Mouse (Mus musculus): ENCODE data around the gene Ms4a3. TPM values are rescaled to one million over a fixed set of nuclear protein-coding genes. Genes with fewer than 3 reads are reported as not detected.

Gene Ms4a3
- polyA plus RNA-seq, 1 experiment from 2014 or later: 1.4 TPM

- no peaks in the 10 kb centered on the region for H3K27me3 ChIP-seq (ENCODE audit: control insufficient read depth, insufficient read depth, low read length)
- WGBS: 6% methylated on average over 1 of the region's 1 CpGs
- H3K9ac ChIP-seq (ENCODE audit: low read length): no peak overlapping the region
- no peaks in the 10 kb centered on the region for H3K4me1 ChIP-seq (ENCODE audit: control insufficient read depth, insufficient read depth, low read length)
- H3K27ac ChIP-seq (ENCODE audit: low read length): no peak overlapping the region
- no peaks in the 10 kb centered on the region for H3K9me3 ChIP-seq (replicated peaks; ENCODE audit: control insufficient read depth, low read length)
- no peaks in the 10 kb centered on the region for H3K36me3 ChIP-seq (ENCODE audit: control insufficient read depth, insufficient read depth, low read length)
- no peak overlapping the region for H3K4me2 ChIP-seq (ENCODE audit: low read depth, low read length)
- H3K4me3 ChIP-seq (replicated peaks; ENCODE audit: low read length): no peak overlapping the region
- ATAC-seq (ENCODE audit: insufficient read depth, low FRiP score): no peak
Measured at GRCm38 (mm10) chr19:11608172-11608571, 32.5 kb downstream of the Ms4a3 start.

DNA sequence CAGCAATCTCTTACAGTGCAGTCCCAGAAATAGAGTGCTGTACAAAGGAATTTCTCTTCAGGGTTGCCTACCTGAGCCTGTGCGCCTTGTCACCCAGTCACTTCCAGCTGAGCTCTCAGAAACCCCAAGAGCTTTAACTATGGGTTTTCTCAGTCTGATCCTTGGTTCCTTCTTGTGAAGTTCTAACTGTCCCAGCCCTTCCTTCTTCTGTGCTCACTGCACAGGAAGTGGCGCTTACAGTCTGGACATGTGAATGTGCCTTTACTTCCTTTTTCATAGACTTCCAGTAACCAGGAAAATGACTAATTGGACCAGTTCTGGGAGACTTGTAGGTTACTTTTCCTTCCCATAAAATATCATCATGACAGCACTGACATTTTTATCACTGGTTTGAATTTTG lies 36.0 kb downstream of the Ms4a3 start, which contains the start of gene Ms4a6d:
Ms4a6d (minus strand) TSS at position 247 of the 400 bp plus-strand sequence.
- ATAC-seq (ENCODE audit: insufficient read depth, low FRiP score): no peak
- H3K36me3 ChIP-seq (ENCODE audit: control insufficient read depth, insufficient read depth, low read length): no peaks in the 10 kb centered on the region
- WGBS: 77% methylated on average over 2 of the region's 2 CpGs
- H3K27me3 ChIP-seq (ENCODE audit: control insufficient read depth, insufficient read depth, low read length): no peaks in the 10 kb centered on the region
- H3K9ac ChIP-seq (ENCODE audit: low read length): no peak within 1 kb of the TSS
- no peaks in the 10 kb centered on the region for H3K4me1 ChIP-seq (ENCODE audit: control insufficient read depth, insufficient read depth, low read length)
- H3K4me3 ChIP-seq (replicated peaks; ENCODE audit: low read length): no peak within 1 kb of the TSS
- H3K27ac ChIP-seq (ENCODE audit: low read length): no peak within 1 kb of the TSS
- H3K4me2 ChIP-seq (ENCODE audit: low read depth, low read length): no peak within 1 kb of the TSS
- H3K9me3 ChIP-seq (replicated peaks; ENCODE audit: control insufficient read depth, low read length): no peaks in the 10 kb centered on the region

GRCm38 (mm10) chr19:11602026-11602425 lies 38.6 kb downstream of the Ms4a3 start:
- Histone ChIP-seq H3K9me3 (replicated peaks; ENCODE audit: control insufficient read depth, low read length) (no peaks in the 10 kb centered on the region), H3K9ac (ENCODE audit: low read length) (no peak overlapping the region), H3K4me2 (ENCODE audit: low read depth, low read length) (no peak overlapping the region), H3K27ac (ENCODE audit: low read length) (no peak overlapping the region), H3K4me3 (replicated peaks; ENCODE audit: low read length) (no peak overlapping the region), H3K4me1 (ENCODE audit: control insufficient read depth, insufficient read depth, low read length) (no peaks in the 10 kb centered on the region), H3K36me3 (ENCODE audit: control insufficient read depth, insufficient read depth, low read length) (no peaks in the 10 kb centered on the region), H3K27me3 (ENCODE audit: control insufficient read depth, insufficient read depth, low read length) (no peaks in the 10 kb centered on the region)
- no peak for ATAC-seq (ENCODE audit: insufficient read depth, low FRiP score)
- 82% methylated on average over 2 of the region's 2 CpGs for WGBS

DNA sequence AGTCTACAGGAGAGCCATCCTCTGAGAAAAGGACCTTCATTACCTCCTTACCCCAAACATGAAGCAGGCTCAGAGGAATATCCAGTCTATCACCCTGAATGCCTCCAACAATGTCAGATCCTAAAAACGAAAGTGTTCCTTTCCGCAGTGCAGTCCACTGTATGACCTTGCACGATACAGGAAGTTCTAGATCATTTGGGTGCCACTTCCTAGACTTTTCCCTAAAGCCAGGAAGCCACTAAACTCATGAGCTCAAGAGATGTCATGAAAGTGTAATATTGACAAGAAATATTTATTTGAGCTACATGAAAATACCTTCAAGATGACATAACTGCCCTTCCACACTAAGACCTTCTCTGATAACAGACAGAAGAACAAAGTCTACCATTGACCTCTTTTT lies 39.3 kb downstream of the Ms4a3 start:
- Histone ChIP-seq H3K27me3 (ENCODE audit: control insufficient read depth, insufficient read depth, low read length) (no peaks in the 10 kb centered on the region), H3K4me1 (ENCODE audit: control insufficient read depth, insufficient read depth, low read length) (no peaks in the 10 kb centered on the region), H3K4me3 (replicated peaks; ENCODE audit: low read length) (no peak overlapping the region), H3K36me3 (ENCODE audit: control insufficient read depth, insufficient read depth, low read length) (no peaks in the 10 kb centered on the region), H3K27ac (ENCODE audit: low read length) (no peak overlapping the region), H3K4me2 (ENCODE audit: low read depth, low read length) (no peak overlapping the region), H3K9ac (ENCODE audit: low read length) (no peak overlapping the region), H3K9me3 (replicated peaks; ENCODE audit: control insufficient read depth, low read length) (no peaks in the 10 kb centered on the region)
- ATAC-seq (ENCODE audit: insufficient read depth, low FRiP score): no peak
- 86% methylated on average over 3 of the region's 3 CpGs for WGBS

GRCm38 (mm10) chr19:11589891-11590449 lies 50.7 kb downstream of the Ms4a3 start:
- ATAC-seq (ENCODE audit: insufficient read depth, low FRiP score): no peak
- H3K9ac ChIP-seq (ENCODE audit: low read length): no peak overlapping the region
- no peaks in the 10 kb centered on the region for H3K4me1 ChIP-seq (ENCODE audit: control insufficient read depth, insufficient read depth, low read length)
- no peaks in the 10 kb centered on the region for H3K9me3 ChIP-seq (replicated peaks; ENCODE audit: control insufficient read depth, low read length)
- no peak overlapping the region for H3K4me3 ChIP-seq (replicated peaks; ENCODE audit: low read length)
- H3K27ac ChIP-seq (ENCODE audit: low read length): no peak overlapping the region
- H3K4me2 ChIP-seq (ENCODE audit: low read depth, low read length): no peak overlapping the region
- H3K27me3 ChIP-seq (ENCODE audit: control insufficient read depth, insufficient read depth, low read length): no peaks in the 10 kb centered on the region
- no peaks in the 10 kb centered on the region for H3K36me3 ChIP-seq (ENCODE audit: control insufficient read depth, insufficient read depth, low read length)
- 48% methylated on average over 2 of the region's 2 CpGs for WGBS

DNA sequence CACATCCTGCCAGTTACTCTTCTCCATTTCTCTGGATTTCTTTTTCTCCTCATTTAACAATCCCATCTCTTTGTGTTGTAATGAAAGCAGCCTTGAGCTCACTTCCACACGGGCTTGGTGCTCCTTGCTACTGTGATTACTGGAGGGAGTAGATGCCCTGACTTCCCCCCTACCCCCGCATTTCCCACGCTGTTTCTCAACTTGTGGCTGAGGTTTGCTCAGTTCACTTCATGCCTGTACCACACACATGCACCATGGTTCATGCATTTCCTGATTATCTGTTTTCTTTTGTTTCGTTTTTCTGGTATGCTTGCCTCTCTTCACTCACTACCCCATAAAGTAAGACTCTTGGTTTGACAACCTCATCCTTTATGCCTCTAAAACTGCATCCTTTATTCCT lies 51.4 kb downstream of the Ms4a3 start:
- no peak for ATAC-seq (ENCODE audit: insufficient read depth, low FRiP score)
- H3K27ac ChIP-seq (ENCODE audit: low read length): no peak overlapping the region
- H3K4me3 ChIP-seq (replicated peaks; ENCODE audit: low read length): no peak overlapping the region
- no peaks in the 10 kb centered on the region for H3K36me3 ChIP-seq (ENCODE audit: control insufficient read depth, insufficient read depth, low read length)
- no peaks in the 10 kb centered on the region for H3K9me3 ChIP-seq (replicated peaks; ENCODE audit: control insufficient read depth, low read length)
- no peak overlapping the region for H3K4me2 ChIP-seq (ENCODE audit: low read depth, low read length)
- no peaks in the 10 kb centered on the region for H3K4me1 ChIP-seq (ENCODE audit: control insufficient read depth, insufficient read depth, low read length)
- H3K27me3 ChIP-seq (ENCODE audit: control insufficient read depth, insufficient read depth, low read length): no peaks in the 10 kb centered on the region
- H3K9ac ChIP-seq (ENCODE audit: low read length): no peak overlapping the region
- 68% methylated on average over 4 of the region's 4 CpGs for WGBS

Other genes with a start within 250 kb of the Ms4a3 start
- 2.4 and 2.8 TPM in 2 replicates for gene Ms4a4c, start 236.1 kb downstream of the Ms4a3 start, polyA plus RNA-seq (2015; fragmentation: Nextera tagmentation; extraction: Ambion mirVana)
- gene Ms4a4b, start 197.3 kb downstream of the Ms4a3 start, polyA plus RNA-seq (2015; fragmentation: Nextera tagmentation; extraction: Ambion mirVana): 0.56 and 1.1 TPM in 2 replicates
- 9.3 and 12.4 TPM in 2 replicates for gene Ms4a6c, start 171.5 kb downstream of the Ms4a3 start, polyA plus RNA-seq (2015; fragmentation: Nextera tagmentation; extraction: Ambion mirVana)
- 0.17 and 0.29 TPM in 2 replicates for gene Gm8369, start 154.9 kb downstream of the Ms4a3 start, polyA plus RNA-seq (2015; fragmentation: Nextera tagmentation; extraction: Ambion mirVana)
- 7.4 and 8.4 TPM in 2 replicates for gene Ms4a6b, start 124.3 kb downstream of the Ms4a3 start, polyA plus RNA-seq (2015; fragmentation: Nextera tagmentation; extraction: Ambion mirVana)
- gene Ms4a4d, start 104.0 kb downstream of the Ms4a3 start, polyA plus RNA-seq (2015; fragmentation: Nextera tagmentation; extraction: Ambion mirVana): 4.8 and 5.1 TPM in 2 replicates
- 5.3 and 6.6 TPM in 2 replicates for gene Ms4a6d, start 36.0 kb downstream of the Ms4a3 start, polyA plus RNA-seq (2015; fragmentation: Nextera tagmentation; extraction: Ambion mirVana)
- 0.34 and 1.1 TPM in 2 replicates for gene Ms4a2, start 17.1 kb downstream of the Ms4a3 start, polyA plus RNA-seq (2015; fragmentation: Nextera tagmentation; extraction: Ambion mirVana)
- not detected in 2 replicates for gene Oosp2, start 19.7 kb upstream of the Ms4a3 start, polyA plus RNA-seq (2015; fragmentation: Nextera tagmentation; extraction: Ambion mirVana)
- gene Oosp1, start 50.3 kb upstream of the Ms4a3 start, polyA plus RNA-seq (2015; fragmentation: Nextera tagmentation; extraction: Ambion mirVana): not detected in 2 replicates
- gene Oosp3, start 56.2 kb upstream of the Ms4a3 start, polyA plus RNA-seq (2015; fragmentation: Nextera tagmentation; extraction: Ambion mirVana): not detected in 2 replicates
- 9.9 and 15.4 TPM in 2 replicates for gene Gif, start 106.7 kb upstream of the Ms4a3 start, polyA plus RNA-seq (2015; fragmentation: Nextera tagmentation; extraction: Ambion mirVana)
- gene Mrpl16, start 129.5 kb upstream of the Ms4a3 start, polyA plus RNA-seq (2015; fragmentation: Nextera tagmentation; extraction: Ambion mirVana): 51.7 and 53.0 TPM in 2 replicates
- gene Stx3, start 178.6 kb upstream of the Ms4a3 start, polyA plus RNA-seq (2015; fragmentation: Nextera tagmentation; extraction: Ambion mirVana): 20.2 and 22.7 TPM in 2 replicates
- 0.13 TPM in 1 of 2 replicates, not detected in the other for gene Olfr1417, start 198.4 kb upstream of the Ms4a3 start, polyA plus RNA-seq (2015; fragmentation: Nextera tagmentation; extraction: Ambion mirVana)
- gene Olfr1418, start 220.2 kb upstream of the Ms4a3 start, polyA plus RNA-seq (2015; fragmentation: Nextera tagmentation; extraction: Ambion mirVana): not detected in 2 replicates
- gene Olfr1419, start 234.3 kb upstream of the Ms4a3 start, polyA plus RNA-seq (2015; fragmentation: Nextera tagmentation; extraction: Ambion mirVana): not detected in 2 replicates
- gene Olfr1420, start 245.7 kb upstream of the Ms4a3 start, polyA plus RNA-seq (2015; fragmentation: Nextera tagmentation; extraction: Ambion mirVana): 0.06 TPM in 1 of 2 replicates, not detected in the other